Mouse (Mus musculus) stomach, postnatal 0 days (tissue): Measurements from ENCODE around the gene Sema6d. TPM values are rescaled to one million over a fixed set of nuclear protein-coding genes. Genes with fewer than 3 reads are reported as not detected.

Experiments
- ATAC-seq: fragments of 200-750 bp; cut with Nextera tagmentation; 2 replicates; pipeline ENCODE4 v1.8.0; 2017; ENCODE audit not compliant: low FRiP score, low TSS enrichment
- DNase-seq: peaks from one replicate; pipeline ENCODE4 v3.0.0-alpha.2; 2016; ENCODE audit warnings: low spot score
- H3K27ac ChIP-seq: fragments of 300-500 bp; sonication (generic); replicated peaks from 2 replicates; pipeline ENCODE4 v1.5.1; 2014; ENCODE audit warnings: mild to moderate bottlenecking, control low read depth
- H3K27me3 ChIP-seq: fragments of 300-500 bp; sonication (generic); 2 replicates; pipeline ENCODE4 v1.6.1; 2014; ENCODE audit warnings: low read length; ENCODE audit not compliant: control insufficient read depth, insufficient read depth
- H3K36me3 ChIP-seq: fragments of 300-500 bp; sonication (generic); 2 replicates; pipeline ENCODE4 v1.6.1; 2014; ENCODE audit warnings: low read length, mixed read lengths; ENCODE audit not compliant: control insufficient read depth, insufficient read depth
- H3K4me1 ChIP-seq: fragments of 300-500 bp; sonication (generic); replicated peaks from 2 replicates; pipeline ENCODE4 v1.6.1; 2014; ENCODE audit warnings: antibody characterized with exemption; ENCODE audit not compliant: control insufficient read depth, insufficient read depth
- H3K4me2 ChIP-seq: fragments of 300-500 bp; sonication (generic); replicated peaks from 2 replicates; pipeline ENCODE4 v1.6.1; 2014; ENCODE audit warnings: low read depth, mild to moderate bottlenecking, control low read depth, moderate library complexity
- H3K4me3 ChIP-seq: fragments of 300-500 bp; sonication (generic); 2 replicates; pipeline ENCODE4 v1.5.1; 2014; ENCODE audit warnings: low read depth, low read length, control low read depth
- H3K9ac ChIP-seq: fragments of 300-500 bp; sonication (generic); 2 replicates; pipeline ENCODE4 v1.6.1; 2014; ENCODE audit warnings: mild to moderate bottlenecking, low read length, control low read depth, mixed read lengths
- H3K9me3 ChIP-seq: fragments of 300-500 bp; sonication (generic); 2 replicates; pipeline ENCODE4 v1.6.1; 2016; ENCODE audit warnings: low read length; ENCODE audit not compliant: control insufficient read depth
- CTCF ChIP-seq: IDR thresholded peaks from 2 replicates; pipeline ENCODE4 v1.5.1; 2016; ENCODE audit warnings: antibody characterized with exemption, low read depth, mild to moderate bottlenecking, moderate library complexity
- EP300 ChIP-seq: optimal IDR thresholded peaks from 2 replicates; pipeline ENCODE3; 2016; ENCODE audit warnings: antibody characterized with exemption
- WGBS: fragments of 180-500 bp; shearing (Covaris S2); extraction: QIAGEN DNeasy Blood & Tissue Kit; methylation state at CpG from one replicate; pipeline ENCODE4 v1.1.7; 2014; 5-methylcytosine and 5-hydroxymethylcytosine counted together
- polyA plus RNA-seq: library from polyadenylated mRNA; unstranded; fragments of >200 nt; fragmentation: Nextera tagmentation; extraction: Ambion mirVana; gene quantifications from 2 replicates; pipeline ENCODE4 v1.2.1, GENCODE M21; 2015

Sema6d gene
- polyA plus RNA-seq, 1 experiment from 2014 or later = 2.1 TPM

- ATAC-seq = no peak
- Histone ChIP-seq H3K27ac (no peak overlapping the region), H3K9me3 (no peaks in the 10 kb centered on the region), H3K4me1 (no peaks in the 10 kb centered on the region), H3K4me3 (no peak overlapping the region), H3K4me2 (no peak overlapping the region), H3K27me3 (no peaks in the 10 kb centered on the region), H3K36me3 (no peaks in the 10 kb centered on the region), H3K9ac (no peak overlapping the region)
- DNase-seq = no peak
- TF ChIP-seq EP300 (no peak), CTCF (no peak)
- 83% methylated on average over 5 of the region's 5 CpGs for WGBS
Observed at GRCm38 (mm10) chr2:124563759-124564158, 474.0 kb downstream of the Sema6d start.

- Histone ChIP-seq H3K27me3 (no peaks in the 10 kb centered on the region), H3K4me2 (no peak overlapping the region), H3K9me3 (no peaks in the 10 kb centered on the region), H3K4me3 (no peak overlapping the region), H3K36me3 (no peaks in the 10 kb centered on the region), H3K27ac (no peak overlapping the region), H3K4me1 (no peaks in the 10 kb centered on the region), H3K9ac (no peak overlapping the region)
- no peak for DNase-seq
- no peak for TF ChIP-seq EP300
- no peak for TF ChIP-seq CTCF
- ATAC-seq = no peak
- 68% methylated on average over 4 of the region's 4 CpGs for WGBS
Observed at GRCm38 (mm10) chr2:124573734-124574133, 484.0 kb downstream of the Sema6d start.

- ATAC-seq (no peak), DNase-seq (no peak)
- TF ChIP-seq EP300 (no peak), CTCF (no peak)
- Histone ChIP-seq H3K9me3 (no peaks in the 10 kb centered on the region), H3K4me2 (no peak overlapping the region), H3K27me3 (no peaks in the 10 kb centered on the region), H3K4me1 (no peaks in the 10 kb centered on the region), H3K9ac (no peak overlapping the region), H3K36me3 (no peaks in the 10 kb centered on the region), H3K4me3 (no peak overlapping the region), H3K27ac (no peak overlapping the region)
- WGBS = 86% methylated on average over 2 of the region's 2 CpGs
Observed at GRCm38 (mm10) chr2:124576053-124576452, 486.3 kb downstream of the Sema6d start.

- H3K36me3 ChIP-seq = no peaks in the 10 kb centered on the region
- no peak overlapping the region for H3K27ac ChIP-seq
- ATAC-seq = no peak
- 56% methylated on average over 7 of the region's 7 CpGs for WGBS
- H3K4me1 ChIP-seq = no peaks in the 10 kb centered on the region
- no peaks in the 10 kb centered on the region for H3K27me3 ChIP-seq
- H3K4me3 ChIP-seq = no peak overlapping the region
- no peaks in the 10 kb centered on the region for H3K9me3 ChIP-seq
- TF ChIP-seq EP300 = no peak
- no peak overlapping the region for H3K4me2 ChIP-seq
- no peak overlapping the region for H3K9ac ChIP-seq
- DNase-seq = no peak
Observed at GRCm38 (mm10) chr2:124583561-124583960, 493.8 kb downstream of the Sema6d start.

- 80% methylated on average over 4 of the region's 4 CpGs for WGBS
- H3K9ac ChIP-seq = no peak overlapping the region
- no peak overlapping the region for H3K4me3 ChIP-seq
- ATAC-seq = 0 out of 2 replicates have a peak, but pooled peaks have one; percentile 35
- no peak for DNase-seq
- no peaks in the 10 kb centered on the region for H3K9me3 ChIP-seq
- no peaks in the 10 kb centered on the region for H3K4me1 ChIP-seq
- H3K36me3 ChIP-seq = no peaks in the 10 kb centered on the region
- H3K27me3 ChIP-seq = no peaks in the 10 kb centered on the region
- TF ChIP-seq EP300 (no peak), CTCF (no peak)
- no peak overlapping the region for H3K27ac ChIP-seq
- no peak overlapping the region for H3K4me2 ChIP-seq
Observed at GRCm38 (mm10) chr2:124592750-124593149, 503.0 kb downstream of the Sema6d start.

GRCm38 (mm10) chr2:124599014-124599413 is 509.2 kb downstream of the Sema6d start:
- TF ChIP-seq CTCF (no peak), EP300 (no peak)
- Histone ChIP-seq H3K9me3 (no peaks in the 10 kb centered on the region), H3K27ac (no peak overlapping the region), H3K36me3 (no peaks in the 10 kb centered on the region), H3K4me2 (no peak overlapping the region), H3K4me1 (no peaks in the 10 kb centered on the region), H3K9ac (no peak overlapping the region), H3K4me3 (no peak overlapping the region), H3K27me3 (no peaks in the 10 kb centered on the region)
- 52% methylated on average over 3 of the region's 3 CpGs for WGBS
- DNase-seq (no peak), ATAC-seq (no peak)
